Mouse (Mus musculus) liver, postnatal 0 days (tissue): ENCODE measurements at regions not wholly inside any gene's neighbourhood (a gene's known extent, or its start where the extent isn't known, plus 50 kb on each side); places are given as distances from the start of the nearest gene placed in this dataset.

Source experiments
- CTCF ChIP-seq: sonication (generic); IDR thresholded peaks from 2 replicates; pipeline ENCODE4 v1.5.1; 2016; ENCODE audit warnings: antibody characterized with exemption, low read depth
- EP300 ChIP-seq: IDR thresholded peaks from 2 replicates; pipeline ENCODE4 v1.6.1; 2016; ENCODE audit warnings: antibody characterized with exemption, low read depth, mild to moderate bottlenecking

DNA sequence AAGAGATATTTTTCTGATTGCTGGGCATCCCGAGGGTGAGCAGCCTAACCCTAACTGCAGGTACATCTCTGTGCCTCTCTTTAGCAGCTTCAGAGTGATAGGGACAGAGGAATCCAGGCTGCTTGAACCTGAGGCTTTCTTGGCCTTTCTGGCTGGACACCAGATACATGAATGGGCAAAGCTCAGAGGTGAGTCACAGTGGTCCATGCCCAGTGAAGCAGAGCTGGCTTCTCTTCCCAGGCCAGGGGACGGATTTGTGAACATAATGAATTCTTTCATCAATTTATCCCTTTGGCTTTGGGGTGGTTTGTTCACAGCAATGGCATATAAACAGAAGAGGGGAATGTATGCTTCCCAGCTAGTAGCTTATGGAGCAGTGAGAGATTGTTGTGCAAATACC, 114.9 kb upstream of the Ngf start:
- TF ChIP-seq CTCF, result no peak
- TF ChIP-seq EP300, result no peak
